Mouse (Mus musculus): ENCODE measurements around the gene Pepd. TPM values are rescaled to one million over a fixed set of nuclear protein-coding genes. Genes with fewer than 3 reads are reported as not detected.

The Pepd gene
- polyA plus RNA-seq, 1 experiment from 2014 or later: 69.8 TPM

DNA sequence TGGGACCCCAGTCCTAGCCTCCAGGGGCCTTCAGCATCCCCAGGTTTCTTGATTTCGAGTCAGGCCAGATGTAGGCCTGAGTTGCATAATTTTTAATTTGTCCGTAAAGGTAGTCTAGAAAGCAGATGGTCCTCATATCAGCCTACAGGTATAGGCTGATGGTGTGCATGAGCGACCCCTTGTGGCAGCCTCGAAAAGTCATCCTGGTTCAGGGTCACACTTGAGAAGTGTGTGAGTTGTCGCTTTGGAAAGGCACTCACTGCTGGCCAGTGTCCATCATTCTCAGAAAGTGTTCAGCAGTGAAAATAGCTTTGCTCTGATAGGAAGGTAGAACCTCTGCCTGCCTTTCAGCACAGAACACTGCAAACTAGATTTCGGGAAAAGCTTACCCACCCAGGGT, 88.7 kb downstream of the Pepd start:
- no peaks in the 10 kb centered on the region for H3K27me3 ChIP-seq (ENCODE audit: control insufficient read depth, insufficient read depth, low read length)
- WGBS: 33% methylated on average over 6 of the region's 6 CpGs
- H3K27ac ChIP-seq (ENCODE audit: low read depth, low read length): no peak overlapping the region
- no peak overlapping the region for H3K9ac ChIP-seq (replicated peaks; ENCODE audit: low read depth, low read length)
- H3K4me2 ChIP-seq (ENCODE audit: low read depth, low read length): no peak overlapping the region
- H3K9me3 ChIP-seq (ENCODE audit: control insufficient read depth, low read length): no peaks in the 10 kb centered on the region
- ATAC-seq (ENCODE audit: low read depth): no peak
- H3K4me3 ChIP-seq (ENCODE audit: low read depth, low read length): no peak overlapping the region
- H3K4me1 ChIP-seq (ENCODE audit: control insufficient read depth, insufficient read depth, low read length): peaks cover 3% of the 10 kb centered on the region; the same call in 1 of the 2 replicates
- H3K36me3 ChIP-seq (ENCODE audit: control insufficient read depth, insufficient read depth, low read length): no peaks in the 10 kb centered on the region

DNA sequence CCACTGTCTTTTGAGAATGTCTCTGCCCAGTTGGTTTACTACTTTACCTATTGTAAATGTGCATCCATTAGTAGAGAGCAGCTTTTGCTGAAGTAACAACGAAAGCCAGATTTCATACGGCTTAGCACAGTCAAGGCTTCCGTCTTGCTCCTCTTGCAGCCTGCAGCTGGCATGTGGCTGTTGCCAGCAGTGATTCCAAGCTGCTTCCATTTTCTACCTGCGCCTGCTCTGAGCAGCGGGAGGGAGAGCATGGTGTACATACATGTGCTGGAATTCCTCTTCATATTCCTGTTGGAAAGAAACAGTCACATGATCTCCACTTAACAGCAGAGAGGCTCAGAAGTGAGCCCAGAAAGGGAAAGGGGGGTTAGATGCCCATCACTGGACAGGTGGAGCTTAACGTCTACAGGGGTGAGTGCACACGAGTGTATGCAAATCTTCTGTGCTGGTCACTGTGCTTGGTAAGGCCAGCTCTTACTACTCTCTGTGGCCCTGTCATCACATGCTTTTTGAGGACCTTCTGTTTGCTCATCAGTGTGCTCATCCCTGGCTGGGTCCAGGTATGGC, 91.1 kb downstream of the Pepd start:
- no peaks in the 10 kb centered on the region for H3K27me3 ChIP-seq (ENCODE audit: control insufficient read depth, insufficient read depth, low read length)
- no peak overlapping the region for H3K9ac ChIP-seq (replicated peaks; ENCODE audit: low read depth, low read length)
- no peak overlapping the region for H3K27ac ChIP-seq (ENCODE audit: low read depth, low read length)
- no peaks in the 10 kb centered on the region for H3K9me3 ChIP-seq (ENCODE audit: control insufficient read depth, low read length)
- peaks cover 3% of the 10 kb centered on the region; the same call in 1 of the 2 replicates for H3K4me1 ChIP-seq (ENCODE audit: control insufficient read depth, insufficient read depth, low read length)
- no peak overlapping the region for H3K4me3 ChIP-seq (ENCODE audit: low read depth, low read length)
- no peak for ATAC-seq (ENCODE audit: low read depth)
- H3K4me2 ChIP-seq (ENCODE audit: low read depth, low read length): no peak overlapping the region
- H3K36me3 ChIP-seq (ENCODE audit: control insufficient read depth, insufficient read depth, low read length): no peaks in the 10 kb centered on the region
- WGBS: 64% methylated on average over 7 of the region's 7 CpGs

DNA sequence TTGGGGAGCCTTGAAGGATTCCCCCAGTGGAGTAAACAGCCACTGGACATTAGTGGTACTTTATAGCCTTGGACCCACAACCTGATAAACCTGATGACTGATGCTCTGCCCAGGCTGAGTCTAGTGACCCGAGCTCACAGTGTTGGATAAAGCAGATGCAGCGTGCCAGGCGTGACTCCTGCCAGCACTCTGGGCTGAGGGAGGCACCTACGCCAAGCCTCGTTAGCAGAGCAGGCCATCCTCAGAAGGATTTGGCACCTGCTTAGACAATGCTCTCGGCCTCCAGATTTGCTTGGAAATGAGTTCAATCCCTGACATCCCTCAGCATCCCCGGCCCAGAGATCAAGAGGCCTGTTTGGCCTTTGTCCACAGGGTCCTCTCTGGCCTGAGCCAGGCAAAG, 94.5 kb downstream of the Pepd start:
- Histone ChIP-seq H3K27me3 (ENCODE audit: control insufficient read depth, insufficient read depth, low read length) (no peaks in the 10 kb centered on the region), H3K9ac (replicated peaks; ENCODE audit: low read depth, low read length) (no peak overlapping the region), H3K4me3 (ENCODE audit: low read depth, low read length) (no peak overlapping the region), H3K9me3 (ENCODE audit: control insufficient read depth, low read length) (no peaks in the 10 kb centered on the region), H3K4me2 (ENCODE audit: low read depth, low read length) (no peak overlapping the region), H3K27ac (ENCODE audit: low read depth, low read length) (no peak overlapping the region), H3K36me3 (ENCODE audit: control insufficient read depth, insufficient read depth, low read length) (no peaks in the 10 kb centered on the region), H3K4me1 (ENCODE audit: control insufficient read depth, insufficient read depth, low read length) (peaks cover 3% of the 10 kb centered on the region; the same call in 1 of the 2 replicates)
- no peak for ATAC-seq (ENCODE audit: low read depth)
- 86% methylated on average over 7 of the region's 7 CpGs for WGBS

DNA sequence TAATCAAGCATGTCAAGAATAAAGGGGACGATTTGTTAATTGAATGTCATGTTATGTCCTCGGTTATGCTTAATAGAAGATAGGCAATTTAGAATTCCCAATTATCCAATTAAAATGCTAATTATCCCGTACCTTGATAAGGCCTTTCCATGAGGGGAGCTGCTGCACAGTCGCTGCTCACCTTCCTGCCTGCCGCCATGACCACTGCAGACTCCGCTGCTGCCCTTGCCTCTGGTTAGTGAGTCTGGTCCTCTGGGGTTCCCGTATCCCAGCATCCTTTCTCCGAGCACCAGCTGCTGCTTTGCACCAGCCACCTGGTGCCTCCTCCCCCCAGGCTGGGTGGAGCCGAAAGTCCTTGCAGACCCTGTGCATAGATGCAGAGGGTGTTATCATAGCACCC, 101.0 kb downstream of the Pepd start:
- peak; percentile 70 for ATAC-seq (ENCODE audit: low read depth)
- Histone ChIP-seq H3K9ac (replicated peaks; ENCODE audit: low read depth, low read length) (no peak overlapping the region), H3K27me3 (ENCODE audit: control insufficient read depth, insufficient read depth, low read length) (no peaks in the 10 kb centered on the region), H3K27ac (ENCODE audit: low read depth, low read length) (no peak overlapping the region), H3K4me3 (ENCODE audit: low read depth, low read length) (no peak overlapping the region), H3K4me2 (ENCODE audit: low read depth, low read length) (no peak overlapping the region), H3K36me3 (ENCODE audit: control insufficient read depth, insufficient read depth, low read length) (no peaks in the 10 kb centered on the region), H3K9me3 (ENCODE audit: control insufficient read depth, low read length) (no peaks in the 10 kb centered on the region), H3K4me1 (ENCODE audit: control insufficient read depth, insufficient read depth, low read length) (peaks cover 5% of the 10 kb centered on the region; the same call in 1 of the 2 replicates)
- 27% methylated on average over 9 of the region's 9 CpGs for WGBS

DNA sequence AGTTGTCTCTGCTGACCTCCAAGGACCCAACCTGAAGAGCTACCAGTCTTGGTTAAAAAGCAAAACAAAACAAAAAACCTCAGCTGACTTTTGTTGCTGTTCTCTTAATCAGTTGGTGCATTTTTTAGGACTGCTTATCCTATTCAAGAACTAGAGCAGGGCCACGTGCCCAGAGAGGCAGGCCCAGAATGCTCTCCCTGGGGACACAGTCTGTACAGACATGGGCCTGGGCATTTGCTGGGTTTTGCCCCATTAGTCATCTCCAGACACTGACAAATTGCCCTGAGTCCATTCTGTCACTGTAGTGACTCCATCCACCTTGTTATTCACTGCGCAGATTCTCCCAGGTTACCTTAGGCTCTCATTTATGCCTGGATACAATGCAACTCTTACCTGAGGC, 103.1 kb downstream of the Pepd start:
- no peak for ATAC-seq (ENCODE audit: low read depth)
- no peak overlapping the region for H3K4me2 ChIP-seq (ENCODE audit: low read depth, low read length)
- WGBS: 56% methylated on average over 2 of the region's 2 CpGs
- H3K27me3 ChIP-seq (ENCODE audit: control insufficient read depth, insufficient read depth, low read length): no peaks in the 10 kb centered on the region
- H3K36me3 ChIP-seq (ENCODE audit: control insufficient read depth, insufficient read depth, low read length): no peaks in the 10 kb centered on the region
- peaks cover 5% of the 10 kb centered on the region; the same call in 1 of the 2 replicates for H3K4me1 ChIP-seq (ENCODE audit: control insufficient read depth, insufficient read depth, low read length)
- H3K27ac ChIP-seq (ENCODE audit: low read depth, low read length): no peak overlapping the region
- H3K9ac ChIP-seq (replicated peaks; ENCODE audit: low read depth, low read length): no peak overlapping the region
- H3K4me3 ChIP-seq (ENCODE audit: low read depth, low read length): no peak overlapping the region
- no peaks in the 10 kb centered on the region for H3K9me3 ChIP-seq (ENCODE audit: control insufficient read depth, low read length)

DNA sequence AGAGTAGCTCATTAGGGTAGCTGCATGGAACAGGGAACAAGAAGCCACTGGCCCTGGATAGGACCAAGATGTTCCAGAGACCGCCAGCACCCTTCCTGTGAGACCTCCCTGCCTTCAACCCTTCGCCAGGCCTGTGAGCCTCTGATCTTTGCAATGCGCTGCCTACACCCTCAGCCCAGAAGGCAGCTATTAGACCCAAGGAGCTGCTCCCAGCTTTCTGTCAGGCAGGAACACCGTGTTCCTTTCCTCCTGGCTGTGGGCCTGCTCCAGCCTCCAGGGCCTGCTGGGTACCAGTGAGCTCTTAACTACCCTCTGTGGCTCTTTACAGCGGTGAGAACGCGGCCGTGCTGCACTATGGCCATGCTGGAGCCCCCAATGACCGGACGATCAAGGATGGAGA, 109.2 kb downstream of the Pepd start:
- 83% methylated on average over 10 of the region's 10 CpGs for WGBS
- no peaks in the 10 kb centered on the region for H3K4me1 ChIP-seq (ENCODE audit: control insufficient read depth, insufficient read depth, low read length)
- H3K4me2 ChIP-seq (ENCODE audit: low read depth, low read length): no peak overlapping the region
- H3K36me3 ChIP-seq (ENCODE audit: control insufficient read depth, insufficient read depth, low read length): no peaks in the 10 kb centered on the region
- no peaks in the 10 kb centered on the region for H3K9me3 ChIP-seq (ENCODE audit: control insufficient read depth, low read length)
- H3K4me3 ChIP-seq (ENCODE audit: low read depth, low read length): no peak overlapping the region
- no peak overlapping the region for H3K9ac ChIP-seq (replicated peaks; ENCODE audit: low read depth, low read length)
- no peak for ATAC-seq (ENCODE audit: low read depth)
- no peaks in the 10 kb centered on the region for H3K27me3 ChIP-seq (ENCODE audit: control insufficient read depth, insufficient read depth, low read length)
- H3K27ac ChIP-seq (ENCODE audit: low read depth, low read length): no peak overlapping the region

DNA sequence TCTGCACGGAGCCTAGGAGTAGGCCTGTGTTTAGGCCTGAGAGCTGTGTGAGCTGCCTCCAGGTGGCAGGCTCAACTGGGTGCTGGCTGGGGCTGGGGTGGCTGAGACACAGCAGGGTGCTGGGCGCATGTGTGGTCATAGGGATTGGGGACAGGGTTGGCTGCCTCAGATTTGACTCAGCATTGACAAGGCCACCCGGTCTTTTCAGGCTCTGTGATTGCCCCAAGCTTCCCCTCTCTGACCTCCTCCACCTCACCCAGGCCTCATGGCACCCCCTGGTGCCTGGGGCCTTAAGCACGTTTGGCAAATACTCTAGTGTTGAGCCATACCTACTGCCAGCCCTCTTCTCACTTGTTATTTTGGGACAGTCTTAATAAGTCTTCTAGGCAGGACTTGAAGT, 111.1 kb downstream of the Pepd start:
- H3K27me3 ChIP-seq (ENCODE audit: control insufficient read depth, insufficient read depth, low read length): no peaks in the 10 kb centered on the region
- H3K27ac ChIP-seq (ENCODE audit: low read depth, low read length): no peak overlapping the region
- 85% methylated on average over 4 of the region's 4 CpGs for WGBS
- no peaks in the 10 kb centered on the region for H3K9me3 ChIP-seq (ENCODE audit: control insufficient read depth, low read length)
- ATAC-seq (ENCODE audit: low read depth): no peak
- no peaks in the 10 kb centered on the region for H3K36me3 ChIP-seq (ENCODE audit: control insufficient read depth, insufficient read depth, low read length)
- no peak overlapping the region for H3K9ac ChIP-seq (replicated peaks; ENCODE audit: low read depth, low read length)
- H3K4me1 ChIP-seq (ENCODE audit: control insufficient read depth, insufficient read depth, low read length): no peaks in the 10 kb centered on the region
- no peak overlapping the region for H3K4me3 ChIP-seq (ENCODE audit: low read depth, low read length)
- no peak overlapping the region for H3K4me2 ChIP-seq (ENCODE audit: low read depth, low read length)

DNA sequence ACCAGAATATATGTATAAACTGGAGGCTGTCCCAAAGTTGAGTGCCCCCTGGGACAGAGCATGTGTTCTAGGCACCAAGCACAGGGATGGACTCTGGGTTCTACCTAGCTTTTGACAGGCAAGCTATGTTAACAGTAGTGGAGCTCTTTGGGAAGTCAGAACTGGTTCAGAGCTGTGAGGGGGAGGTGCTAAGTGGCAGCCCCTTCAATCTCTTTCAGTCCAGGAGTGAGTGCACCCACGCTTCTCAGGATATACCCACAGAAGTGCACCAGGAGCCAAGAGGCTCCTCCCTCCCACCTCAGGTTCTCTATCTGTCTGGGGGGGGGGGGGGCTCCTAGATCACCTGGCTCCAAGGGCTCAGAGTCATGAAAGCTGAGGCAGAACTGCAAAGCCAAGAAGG, 112.2 kb downstream of the Pepd start:
- Histone ChIP-seq H3K4me3 (ENCODE audit: low read depth, low read length) (no peak overlapping the region), H3K4me2 (ENCODE audit: low read depth, low read length) (no peak overlapping the region), H3K9me3 (ENCODE audit: control insufficient read depth, low read length) (no peaks in the 10 kb centered on the region), H3K27ac (ENCODE audit: low read depth, low read length) (no peak overlapping the region), H3K9ac (replicated peaks; ENCODE audit: low read depth, low read length) (no peak overlapping the region), H3K4me1 (ENCODE audit: control insufficient read depth, insufficient read depth, low read length) (no peaks in the 10 kb centered on the region), H3K27me3 (ENCODE audit: control insufficient read depth, insufficient read depth, low read length) (no peaks in the 10 kb centered on the region), H3K36me3 (ENCODE audit: control insufficient read depth, insufficient read depth, low read length) (no peaks in the 10 kb centered on the region)
- WGBS: 100% methylated on average over 1 of the region's 1 CpGs
- no peak for ATAC-seq (ENCODE audit: low read depth)

DNA sequence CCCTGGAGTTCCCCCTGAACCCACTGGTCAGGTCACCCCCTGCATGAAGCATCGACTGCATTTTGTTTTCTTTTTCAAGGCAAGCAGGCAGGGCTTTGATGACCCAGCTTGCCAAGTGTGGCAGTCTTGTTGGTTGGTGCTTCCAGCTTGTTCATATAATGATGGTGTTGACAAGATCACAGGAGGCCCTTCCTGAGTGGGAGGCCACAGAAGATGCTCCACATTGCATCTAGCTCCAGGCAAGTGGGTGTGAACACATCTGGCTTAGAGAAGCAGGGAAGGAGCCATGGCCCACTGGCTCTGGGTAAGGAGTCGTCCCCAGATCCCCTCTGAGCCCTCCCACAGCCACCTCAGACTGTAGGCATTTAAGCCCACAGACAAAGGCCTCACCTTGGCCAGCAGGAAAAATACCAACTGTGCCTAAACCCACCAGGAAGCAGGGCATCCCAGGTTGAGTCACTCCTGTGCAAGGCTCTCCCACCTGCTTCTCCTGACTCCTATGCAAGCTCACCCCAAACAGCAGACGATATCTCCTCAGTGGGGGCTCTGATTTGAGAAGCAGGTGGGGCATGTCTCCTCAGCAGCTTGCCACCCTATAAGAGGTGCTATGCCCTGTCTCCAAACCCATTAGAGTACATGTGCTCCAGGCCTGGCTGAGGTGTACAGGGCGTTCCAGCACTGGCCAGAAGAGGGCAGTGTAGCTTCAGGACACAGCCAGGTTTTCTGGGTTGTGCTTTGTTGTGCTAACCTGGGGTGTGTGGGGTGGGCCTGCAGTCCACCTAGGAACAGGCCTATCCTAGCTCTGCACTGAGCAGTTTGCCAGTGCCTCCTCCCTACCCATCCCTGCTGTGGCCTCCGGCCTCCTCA, 113.5 kb downstream of the Pepd start:
- WGBS: 42% methylated on average over 5 of the region's 5 CpGs
- peak; percentile 71 for ATAC-seq (ENCODE audit: low read depth)
- Histone ChIP-seq H3K4me3 (ENCODE audit: low read depth, low read length) (no peak overlapping the region), H3K9ac (replicated peaks; ENCODE audit: low read depth, low read length) (no peak overlapping the region), H3K9me3 (ENCODE audit: control insufficient read depth, low read length) (no peaks in the 10 kb centered on the region), H3K4me2 (ENCODE audit: low read depth, low read length) (no peak overlapping the region), H3K27ac (ENCODE audit: low read depth, low read length) (no peak overlapping the region), H3K36me3 (ENCODE audit: control insufficient read depth, insufficient read depth, low read length) (no peaks in the 10 kb centered on the region), H3K4me1 (ENCODE audit: control insufficient read depth, insufficient read depth, low read length) (no peaks in the 10 kb centered on the region), H3K27me3 (ENCODE audit: control insufficient read depth, insufficient read depth, low read length) (no peaks in the 10 kb centered on the region)
